Mouse (Mus musculus): ENCODE data around the gene Calml4.

Gene Calml4

DNA sequence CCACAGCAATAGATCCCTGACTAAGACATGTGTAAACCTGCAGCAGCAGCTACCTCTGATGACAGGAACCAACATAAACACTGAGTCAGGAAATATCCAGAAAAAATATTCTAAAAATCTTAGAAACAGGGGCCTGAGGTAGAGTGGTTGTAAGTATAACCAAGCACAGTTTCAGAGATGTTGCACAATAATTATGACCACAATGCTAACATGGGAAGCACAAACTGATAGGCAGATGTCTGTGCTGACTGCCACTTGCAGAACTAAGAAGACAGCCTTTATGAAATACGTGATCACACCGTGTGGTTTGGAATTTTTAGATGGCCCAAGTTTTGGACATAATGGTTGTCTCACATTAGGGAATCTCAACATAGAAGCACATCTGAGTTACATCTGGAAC, 46.0 kb downstream of the Calml4 start:
- no peak for DNase-seq (ENCODE audit: low spot score)

DNA sequence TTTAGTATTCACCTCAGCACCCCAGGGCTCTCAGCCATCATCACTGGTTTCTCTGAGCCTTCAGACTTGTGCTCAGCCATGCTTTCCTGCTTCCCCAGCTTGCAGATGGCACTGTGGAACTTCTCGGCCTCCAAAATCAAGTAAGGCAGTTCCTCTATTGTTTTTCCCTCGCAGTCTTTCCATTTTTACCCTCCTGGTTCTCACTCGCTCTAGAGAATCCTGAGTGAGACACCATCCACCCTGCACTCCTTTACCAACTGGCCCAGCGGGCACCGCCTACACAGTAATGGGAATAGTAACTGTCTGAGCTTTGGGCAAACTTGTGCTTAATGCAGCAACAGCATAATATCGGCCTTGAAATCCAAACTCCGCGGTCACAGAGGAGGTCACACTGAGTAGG, 47.2 kb downstream of the Calml4 start:
- no peak for DNase-seq (ENCODE audit: low spot score)

GRCm38 (mm10) chr9:62913390-62914069, 55.6 kb downstream of the Calml4 start:
- DNase-seq (ENCODE audit: low spot score) = no peak

DNA sequence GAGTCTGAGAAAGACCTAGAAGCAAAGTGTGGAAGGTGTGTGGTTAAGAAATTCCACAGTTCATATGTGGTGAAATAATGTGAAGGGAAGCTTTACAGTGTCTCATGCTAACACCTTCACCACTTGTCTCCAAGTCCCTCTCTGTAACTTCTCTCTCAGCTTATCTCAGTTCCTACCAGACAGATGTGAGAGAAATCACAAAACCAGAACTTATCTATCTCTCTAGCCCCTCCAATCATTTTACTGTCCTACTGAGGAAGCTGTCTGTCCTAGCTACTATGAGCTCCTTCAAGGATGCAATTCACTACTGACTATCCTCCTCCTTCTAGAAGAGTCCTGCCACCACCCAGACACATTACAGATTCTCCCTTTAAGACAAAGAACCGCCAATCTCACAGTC, 59.2 kb downstream of the Calml4 start:
- no peak for DNase-seq (ENCODE audit: low spot score)

DNA sequence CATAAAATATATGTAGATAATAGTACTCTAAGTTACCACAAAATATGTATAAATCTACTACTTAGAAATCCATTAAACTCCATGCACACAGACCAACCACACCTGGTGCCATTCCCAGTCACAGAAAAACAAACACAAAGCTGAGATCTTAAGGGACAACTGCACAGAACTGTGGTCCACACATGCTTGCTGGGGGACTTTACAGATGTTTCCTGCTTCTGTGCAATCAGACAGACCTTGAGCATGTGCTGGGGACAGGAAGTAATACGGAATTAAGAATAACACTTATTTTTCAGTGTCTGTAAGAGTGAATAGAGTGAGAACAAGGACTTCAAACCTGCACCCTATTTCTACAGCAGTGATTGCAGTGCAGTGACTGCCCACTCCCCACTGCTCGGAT, 63.0 kb downstream of the Calml4 start:
- no peak for DNase-seq (ENCODE audit: low spot score)

GRCm38 (mm10) chr9:62924886-62925610, 67.2 kb downstream of the Calml4 start:
- DNase-seq (ENCODE audit: low spot score) = no peak
